Mouse (Mus musculus): ENCODE measurements around the gene Lamb3.

DNA sequence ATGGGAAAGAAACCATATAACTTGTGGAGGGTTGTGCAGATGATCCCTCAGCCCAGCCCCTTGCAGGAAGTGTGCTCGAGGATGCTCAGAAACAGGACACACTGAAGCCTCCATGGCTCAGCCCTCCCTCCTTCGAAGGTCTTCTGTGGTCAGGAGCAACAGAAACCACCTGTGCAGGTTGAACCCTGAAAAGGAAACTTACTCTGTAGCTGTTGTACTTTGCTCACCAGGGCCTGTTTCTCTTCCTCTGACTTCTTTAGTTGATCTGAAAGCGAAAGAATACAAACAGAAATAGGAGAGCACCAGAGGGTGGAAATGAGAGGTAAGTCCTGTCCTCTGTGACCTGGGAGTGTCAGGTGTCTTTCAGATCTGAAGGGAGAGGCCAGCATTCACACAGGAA is 26.4 kb upstream of the Lamb3 start:
- TF ChIP-seq CTCF (IDR thresholded peaks at IDR 0.05; ENCODE audit: low read depth) (no peak), EP300 (IDR thresholded peaks at IDR 0.05; ENCODE audit: low read depth) (no peak)

All from liver, postnatal 0 days (tissue).